Mouse (Mus musculus): ENCODE data around the gene Igdcc4. TPM values are rescaled to one million over a fixed set of nuclear protein-coding genes. Genes with fewer than 3 reads are reported as not detected.

Gene Igdcc4
- polyA plus RNA-seq, 1 experiment from 2014 or later: 8.9 TPM

Other genes with a start within 250 kb of the Igdcc4 start
- 0.03 and 0.05 TPM in 2 replicates for gene Slc24a1, start 149.9 kb upstream of the Igdcc4 start, polyA plus RNA-seq (2014; fragmentation: Nextera tagmentation; extraction: Ambion mirVana)
- 49.0 and 49.8 TPM in 2 replicates for gene Ints14, start 140.6 kb upstream of the Igdcc4 start, polyA plus RNA-seq (2014; fragmentation: Nextera tagmentation; extraction: Ambion mirVana)
- gene Hacd3, start 79.8 kb upstream of the Igdcc4 start, polyA plus RNA-seq (2014; fragmentation: Nextera tagmentation; extraction: Ambion mirVana): 67.4 and 86.3 TPM in 2 replicates
- gene Dpp8, start 69.1 kb upstream of the Igdcc4 start, polyA plus RNA-seq (2014; fragmentation: Nextera tagmentation; extraction: Ambion mirVana): 36.3 and 37.3 TPM in 2 replicates
- 5.1 and 5.8 TPM in 2 replicates for gene Igdcc3, start 39.7 kb downstream of the Igdcc4 start, polyA plus RNA-seq (2014; fragmentation: Nextera tagmentation; extraction: Ambion mirVana)
- 4.2 and 4.4 TPM in 2 replicates for gene Parp16, start 93.9 kb downstream of the Igdcc4 start, polyA plus RNA-seq (2014; fragmentation: Nextera tagmentation; extraction: Ambion mirVana)
- gene Cilp, start 163.7 kb downstream of the Igdcc4 start, polyA plus RNA-seq (2014; fragmentation: Nextera tagmentation; extraction: Ambion mirVana): 0.20 and 0.30 TPM in 2 replicates
- gene Clpx, start 192.8 kb downstream of the Igdcc4 start, polyA plus RNA-seq (2014; fragmentation: Nextera tagmentation; extraction: Ambion mirVana): 42.2 and 47.9 TPM in 2 replicates
- 8.6 and 9.9 TPM in 2 replicates for gene Pdcd7, start 244.6 kb downstream of the Igdcc4 start, polyA plus RNA-seq (2014; fragmentation: Nextera tagmentation; extraction: Ambion mirVana)

Measured in forebrain, embryonic 14.5 days (tissue).